Mouse (Mus musculus): ENCODE results near the gene Ptpra. TPM values are rescaled to one million over a fixed set of nuclear protein-coding genes. Genes with fewer than 3 reads are reported as not detected.
"Not testable (repeated sequence)": the region's sequence is repeated elsewhere in the genome, so short reads cannot be mapped to it uniquely, and the experiment has no call there.

The Ptpra gene
- total and polyA plus RNA-seq, 2 experiments from 2014 or later: 144 to 147 TPM

DNA sequence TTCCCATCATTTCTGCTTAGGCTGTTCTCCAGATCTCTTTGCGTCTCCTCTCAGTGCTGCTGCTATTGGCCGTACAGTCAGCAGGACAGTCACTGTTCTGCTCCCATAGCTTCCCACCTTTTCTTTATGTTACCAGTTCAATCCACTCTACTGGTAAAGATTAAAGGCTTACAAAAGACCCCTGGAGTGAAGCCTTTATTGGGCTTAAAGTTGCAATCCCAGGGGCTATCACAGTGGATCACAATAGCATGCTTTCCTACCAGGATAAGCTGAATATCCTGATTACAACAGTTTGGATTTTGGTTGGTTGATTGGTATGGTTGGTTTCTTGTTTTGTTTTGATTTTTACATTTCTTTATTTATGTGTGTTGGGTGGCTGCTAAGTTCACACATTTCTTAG is 37.9 kb downstream of the Ptpra start:
- H3K4me2 ChIP-seq (ENCODE audit: low read depth, low read length, poor library complexity, severe bottlenecking): no peak overlapping the region
- no peak for DNase-seq (ENCODE audit: low spot score)
- 48% methylated on average over 2 of the region's 2 CpGs for WGBS
- H3K36me3 ChIP-seq (ENCODE audit: insufficient read depth, low read length): no peaks in the 10 kb centered on the region
- TF ChIP-seq CTCF (IDR thresholded peaks at IDR 0.05): no peak
- H3K9ac ChIP-seq (replicated peaks; ENCODE audit: low read length, poor library complexity, severe bottlenecking): no peak overlapping the region
- ATAC-seq (ENCODE audit: low FRiP score): no peak
- no peaks in the 10 kb centered on the region for H3K27me3 ChIP-seq (ENCODE audit: insufficient read depth, low read length)
- no peaks in the 10 kb centered on the region for H3K4me1 ChIP-seq (ENCODE audit: insufficient read depth, low read length)
- no peak overlapping the region for H3K4me3 ChIP-seq (ENCODE audit: low read depth, low read length)
- H3K27ac ChIP-seq (ENCODE audit: low read depth, low read length): no peak overlapping the region
- H3K9me3 ChIP-seq (ENCODE audit: low read length): no peaks in the 10 kb centered on the region

DNA sequence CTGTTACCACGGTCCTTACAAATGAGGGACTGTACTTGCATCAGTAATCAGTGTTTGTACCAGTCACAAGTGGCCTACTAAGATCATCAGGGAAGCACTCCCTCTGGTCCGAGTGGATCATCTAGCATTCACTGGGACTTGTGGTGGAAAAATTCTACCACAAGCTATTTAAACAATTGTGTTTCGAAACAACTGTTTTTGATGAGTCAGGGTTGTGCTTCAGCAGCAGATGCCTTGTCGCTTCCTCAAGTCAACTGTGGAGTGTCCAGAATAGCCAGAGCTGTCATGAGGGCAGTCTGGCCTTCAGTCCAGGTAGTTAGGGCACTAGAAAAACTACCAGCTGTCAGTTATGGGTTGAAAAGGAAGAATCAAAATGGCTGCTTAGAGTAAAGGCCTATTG is 38.5 kb downstream of the Ptpra start:
- Histone ChIP-seq H3K9ac (replicated peaks; ENCODE audit: low read length, poor library complexity, severe bottlenecking) (no peak overlapping the region), H3K4me3 (ENCODE audit: low read depth, low read length) (no peak overlapping the region), H3K36me3 (ENCODE audit: insufficient read depth, low read length) (no peaks in the 10 kb centered on the region), H3K27ac (ENCODE audit: low read depth, low read length) (no peak overlapping the region), H3K27me3 (ENCODE audit: insufficient read depth, low read length) (no peaks in the 10 kb centered on the region), H3K4me1 (ENCODE audit: insufficient read depth, low read length) (no peaks in the 10 kb centered on the region), H3K4me2 (ENCODE audit: low read depth, low read length, poor library complexity, severe bottlenecking) (no peak overlapping the region), H3K9me3 (ENCODE audit: low read length) (no peaks in the 10 kb centered on the region)
- 89% methylated on average over 4 of the region's 4 CpGs for WGBS
- peak; percentile 9 for DNase-seq (ENCODE audit: low spot score)
- TF ChIP-seq CTCF (IDR thresholded peaks at IDR 0.05): no peak
- no peak for ATAC-seq (ENCODE audit: low FRiP score)

DNA sequence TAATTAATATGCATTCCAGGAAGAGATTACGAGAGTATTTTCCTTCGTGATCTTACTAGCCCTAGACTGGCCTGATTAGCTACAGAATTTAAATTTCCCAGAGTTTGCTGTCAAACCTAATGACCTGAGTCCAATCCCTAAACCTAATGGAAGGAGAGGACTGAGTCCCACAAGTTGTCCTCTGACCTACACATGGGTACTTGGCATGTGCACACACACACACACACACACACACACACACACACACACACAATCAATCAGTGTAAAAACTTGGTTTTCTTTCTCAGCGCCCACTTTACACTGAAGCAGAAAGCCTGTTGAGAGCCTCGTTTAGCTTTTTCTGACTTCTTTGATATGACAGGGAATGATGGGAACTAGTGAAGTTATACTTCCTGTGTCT is 41.1 kb downstream of the Ptpra start:
- no peak for ATAC-seq (ENCODE audit: low FRiP score)
- peak; percentile 10 for DNase-seq (ENCODE audit: low spot score)

DNA sequence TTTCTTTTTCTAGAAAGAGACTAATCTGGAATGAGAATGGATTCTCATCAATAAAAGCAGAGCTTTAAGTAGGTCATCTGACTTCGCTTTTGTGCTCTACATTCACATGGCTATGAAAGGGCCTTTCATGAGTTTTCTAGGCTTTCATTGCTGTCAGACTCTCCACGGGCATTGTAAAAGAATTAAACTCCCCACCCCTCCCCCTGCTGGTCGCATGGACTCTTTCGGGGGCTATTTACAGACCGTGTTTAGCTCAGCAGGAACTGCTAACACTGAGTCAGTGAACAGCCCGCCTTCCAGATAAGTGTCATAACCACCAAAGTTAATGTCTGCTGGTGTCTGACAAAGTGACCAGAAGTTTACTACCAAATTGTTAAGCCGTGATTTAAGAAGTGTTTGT is 41.5 kb downstream of the Ptpra start:
- WGBS: 7% methylated on average over 7 of the region's 7 CpGs
- Histone ChIP-seq H3K27ac (ENCODE audit: low read depth, low read length) (peak overlapping the region; percentile 68), H3K9me3 (ENCODE audit: low read length) (no peaks in the 10 kb centered on the region), H3K4me3 (ENCODE audit: low read depth, low read length) (no peak overlapping the region), H3K4me2 (ENCODE audit: low read depth, low read length, poor library complexity, severe bottlenecking) (no peak overlapping the region), H3K27me3 (ENCODE audit: insufficient read depth, low read length) (no peaks in the 10 kb centered on the region), H3K9ac (replicated peaks; ENCODE audit: low read length, poor library complexity, severe bottlenecking) (no peak overlapping the region), H3K36me3 (ENCODE audit: insufficient read depth, low read length) (no peaks in the 10 kb centered on the region), H3K4me1 (ENCODE audit: insufficient read depth, low read length) (no peaks in the 10 kb centered on the region)
- DNase-seq (ENCODE audit: low spot score) (peak; percentile 89), ATAC-seq (ENCODE audit: low FRiP score) (peak; percentile 71; the same call in 1 of the 2 replicates)
- peak; percentile 41 for TF ChIP-seq CTCF (IDR thresholded peaks at IDR 0.05)

More for the DNA sequence above, 41.1 kb downstream of the Ptpra start:
- Histone ChIP-seq H3K27ac (ENCODE audit: low read depth, low read length) (peak overlapping the region; percentile 68), H3K4me2 (ENCODE audit: low read depth, low read length, poor library complexity, severe bottlenecking) (no peak overlapping the region), H3K4me3 (ENCODE audit: low read depth, low read length) (no peak overlapping the region), H3K9me3 (ENCODE audit: low read length) (no peaks in the 10 kb centered on the region), H3K9ac (replicated peaks; ENCODE audit: low read length, poor library complexity, severe bottlenecking) (no peak overlapping the region), H3K4me1 (ENCODE audit: insufficient read depth, low read length) (no peaks in the 10 kb centered on the region), H3K27me3 (ENCODE audit: insufficient read depth, low read length) (no peaks in the 10 kb centered on the region), H3K36me3 (ENCODE audit: insufficient read depth, low read length) (no peaks in the 10 kb centered on the region)
- WGBS: 15% methylated on average over 4 of the region's 4 CpGs
- no peak for TF ChIP-seq CTCF (IDR thresholded peaks at IDR 0.05)

DNA sequence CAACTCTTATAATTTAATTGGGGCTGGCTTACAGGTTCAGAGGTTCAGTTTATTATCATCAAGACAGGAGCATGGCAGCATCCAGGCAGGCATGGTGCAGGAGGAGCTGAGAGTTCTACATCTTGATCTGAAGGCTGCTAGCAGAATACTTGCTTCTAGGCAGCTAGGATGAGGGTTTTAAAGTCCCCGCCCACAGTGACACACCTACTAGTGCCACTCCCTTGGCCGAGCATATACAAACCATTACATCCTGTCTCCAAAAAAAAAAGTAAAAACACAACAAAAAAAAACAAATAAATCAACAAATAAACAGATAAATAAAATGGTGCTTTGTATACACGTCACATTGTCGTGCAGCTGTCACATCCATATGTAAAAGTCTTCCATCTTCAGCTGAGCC is 45.0 kb downstream of the Ptpra start:
- not testable (repeated sequence) for H3K27ac ChIP-seq (ENCODE audit: low read depth, low read length); H3K27me3 ChIP-seq (ENCODE audit: insufficient read depth, low read length); H3K4me2 ChIP-seq (ENCODE audit: low read depth, low read length, poor library complexity, severe bottlenecking); H3K9me3 ChIP-seq (ENCODE audit: low read length); H3K36me3 ChIP-seq (ENCODE audit: insufficient read depth, low read length); H3K9ac ChIP-seq (replicated peaks; ENCODE audit: low read length, poor library complexity, severe bottlenecking); ATAC-seq (ENCODE audit: low FRiP score); DNase-seq (ENCODE audit: low spot score); H3K4me1 ChIP-seq (ENCODE audit: insufficient read depth, low read length); H3K4me3 ChIP-seq (ENCODE audit: low read depth, low read length)
- WGBS: 87% methylated on average over 4 of the region's 4 CpGs

DNA sequence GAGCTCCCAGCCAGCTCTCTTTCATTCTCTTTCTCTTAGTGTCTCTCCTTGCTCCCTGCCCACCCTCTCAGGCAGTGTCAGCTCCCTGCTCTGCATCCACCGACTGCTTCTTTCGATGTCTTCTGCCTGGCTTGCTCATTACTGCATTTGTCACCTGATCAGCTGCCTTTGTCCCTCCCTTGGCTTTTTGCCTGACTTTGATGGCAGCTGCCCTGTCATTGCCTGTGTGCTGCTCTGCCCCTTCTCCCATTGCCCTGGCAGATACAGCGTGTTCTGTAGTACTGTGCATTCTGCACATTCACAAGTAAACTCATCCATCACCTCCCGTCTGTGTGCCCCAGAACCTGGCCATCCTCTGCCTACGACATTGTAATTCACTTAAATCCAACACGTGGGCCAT is 46.0 kb downstream of the Ptpra start:
- H3K9ac ChIP-seq (replicated peaks; ENCODE audit: low read length, poor library complexity, severe bottlenecking): no peak overlapping the region
- DNase-seq (ENCODE audit: low spot score) (peak; percentile 91), ATAC-seq (ENCODE audit: low FRiP score) (peak; percentile 65; the same call in 1 of the 2 replicates)
- no peak for TF ChIP-seq CTCF (IDR thresholded peaks at IDR 0.05)
- no peaks in the 10 kb centered on the region for H3K9me3 ChIP-seq (ENCODE audit: low read length)
- 30% methylated on average over 6 of the region's 6 CpGs for WGBS
- H3K36me3 ChIP-seq (ENCODE audit: insufficient read depth, low read length): no peaks in the 10 kb centered on the region
- no peaks in the 10 kb centered on the region for H3K4me1 ChIP-seq (ENCODE audit: insufficient read depth, low read length)
- no peaks in the 10 kb centered on the region for H3K27me3 ChIP-seq (ENCODE audit: insufficient read depth, low read length)
- no peak overlapping the region for H3K4me3 ChIP-seq (ENCODE audit: low read depth, low read length)
- no peak overlapping the region for H3K4me2 ChIP-seq (ENCODE audit: low read depth, low read length, poor library complexity, severe bottlenecking)
- 0 out of 2 replicates have a peak overlapping the region, but pooled peaks have one; percentile 51 for H3K27ac ChIP-seq (ENCODE audit: low read depth, low read length)
